Mouse (Mus musculus) forebrain, embryonic 12.5 days (tissue): ENCODE measurements around the gene Rexo4. TPM values are rescaled to one million over a fixed set of nuclear protein-coding genes. Genes with fewer than 3 reads are reported as not detected.

Experiments used
- ATAC-seq: fragments of 200-750 bp; cut with Nextera tagmentation; 2 replicates; pipeline ENCODE4 v1.8.0; 2017; ENCODE audit warnings: moderate TSS enrichment; ENCODE audit not compliant: low FRiP score
- H3K27ac ChIP-seq: fragments of 300-500 bp; sonication (generic); 2 replicates; pipeline ENCODE4 v1.5.1; 2016; ENCODE audit warnings: mild to moderate bottlenecking
- H3K27me3 ChIP-seq: fragments of 300-500 bp; sonication (generic); 2 replicates; pipeline ENCODE4 v1.6.1; 2016; ENCODE audit warnings: mild to moderate bottlenecking
- H3K36me3 ChIP-seq: fragments of 300-500 bp; sonication (generic); replicated peaks from 2 replicates; pipeline ENCODE4 v1.6.1; 2016; ENCODE audit warnings: mild to moderate bottlenecking
- H3K4me1 ChIP-seq: fragments of 300-500 bp; sonication (generic); 2 replicates; pipeline ENCODE4 v1.6.1; 2016
- H3K4me2 ChIP-seq: fragments of 300-500 bp; sonication (generic); 2 replicates; pipeline ENCODE4 v1.6.1; 2016; ENCODE audit warnings: mild to moderate bottlenecking, moderate library complexity
- H3K4me3 ChIP-seq: fragments of 300-500 bp; sonication (generic); replicated peaks from 2 replicates; pipeline ENCODE4 v1.5.1; 2016; ENCODE audit warnings: mild to moderate bottlenecking
- H3K9ac ChIP-seq: fragments of 300-500 bp; sonication (generic); 2 replicates; pipeline ENCODE4 v1.6.1; 2016; ENCODE audit warnings: mild to moderate bottlenecking
- H3K9me3 ChIP-seq: fragments of 300-500 bp; sonication (generic); 2 replicates; pipeline ENCODE4 v1.6.1; 2016
- WGBS: fragments of 180-500 bp; shearing (Covaris S2); methylation state at CpG from one replicate; pipeline ENCODE4 v1.1.7; 2016; 5-methylcytosine and 5-hydroxymethylcytosine counted together
- polyA plus RNA-seq: library from polyadenylated mRNA; unstranded; fragments of >200 nt; fragmentation: Nextera tagmentation; extraction: Ambion mirVana; gene quantifications from 2 replicates; pipeline ENCODE4 v1.2.1, GENCODE M21; 2016

Rexo4 gene
- 40.3 and 43.1 TPM in 2 replicates for polyA plus RNA-seq

DNA sequence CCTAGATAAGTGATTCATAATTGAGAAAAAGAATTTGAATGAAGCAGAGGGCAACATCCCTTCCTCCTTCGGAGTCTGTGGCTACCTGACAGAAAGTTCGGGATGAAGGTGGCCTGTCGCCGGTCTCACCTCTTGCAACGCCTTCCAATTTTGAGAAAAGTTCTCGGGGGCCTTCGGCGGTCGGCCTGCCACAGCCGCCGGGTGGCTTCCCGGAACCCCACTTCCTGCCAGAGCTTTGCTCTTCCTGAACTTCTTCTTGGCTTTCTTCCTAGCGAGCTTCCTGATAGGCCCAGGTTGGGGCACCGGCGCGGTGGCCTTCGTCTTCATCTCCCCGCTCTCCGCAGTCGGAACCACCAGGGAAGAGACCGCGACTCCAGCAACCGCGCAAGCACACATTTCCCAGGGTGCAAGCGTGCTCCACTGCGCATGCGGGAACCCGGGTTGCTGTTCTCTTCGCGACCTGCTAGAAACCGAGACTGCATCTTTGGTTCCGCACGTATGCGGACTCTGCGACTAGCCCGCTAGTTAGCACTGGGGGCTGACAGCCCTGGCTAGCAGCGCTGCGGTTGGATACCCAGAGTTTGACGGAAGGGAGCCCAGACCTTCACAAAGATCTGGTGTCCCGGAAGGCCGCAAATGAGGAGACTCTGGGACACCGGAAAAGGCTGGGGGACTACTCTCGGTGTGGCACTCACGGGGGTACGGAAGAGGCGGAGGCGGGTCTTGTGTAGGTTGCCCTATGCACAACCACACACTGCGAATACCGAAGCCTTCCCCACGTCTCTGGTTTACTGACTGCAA lies at the start of gene Rexo4:
Gene Rexo4, minus strand, starts transcription at position 464 of the 801 bp plus-strand sequence.
- Histone ChIP-seq H3K27me3 (no peaks in the 10 kb centered on the region), H3K36me3 (peaks cover 24% of the 10 kb centered on the region), H3K9ac (peak within 1 kb of the TSS; percentile 89), H3K4me2 (peak within 1 kb of the TSS; percentile 86), H3K4me3 (peak within 1 kb of the TSS; percentile 78), H3K4me1 (peaks cover 32% of the 10 kb centered on the region), H3K9me3 (0 out of 2 replicates have a peak, but pooled peaks cover 8% of the 10 kb centered on the region), H3K27ac (peak within 1 kb of the TSS; percentile 98)
- ATAC-seq, result peak; percentile 96
- under 1% methylated on average over 50 of the region's 50 CpGs for WGBS

DNA sequence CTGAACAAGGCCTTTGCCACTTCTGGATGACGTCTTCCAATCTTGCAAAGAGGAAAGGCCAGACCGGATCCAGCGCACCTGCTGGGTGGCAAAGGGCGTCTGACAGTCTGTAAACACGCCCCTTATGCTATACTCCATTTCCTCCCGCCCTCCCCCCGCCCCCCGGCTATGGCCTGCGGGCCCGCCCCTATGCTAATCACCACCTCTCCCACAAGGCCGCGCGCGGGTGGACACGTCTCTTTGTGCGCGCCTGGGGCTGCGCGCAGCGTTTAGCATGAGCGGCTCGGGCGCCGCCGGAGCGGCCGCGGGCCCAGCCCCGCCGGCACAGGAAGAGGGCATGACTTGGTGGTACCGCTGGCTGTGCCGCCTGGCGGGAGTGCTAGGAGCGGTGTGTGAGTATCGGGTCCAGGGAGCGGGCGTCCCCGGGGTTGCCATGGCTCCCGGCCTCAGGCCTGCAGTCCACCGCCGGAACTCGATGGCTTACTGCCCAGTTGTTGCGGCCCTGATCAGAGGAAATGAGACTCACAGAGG lies 45.6 kb upstream of the Rexo4 start, which contains the start of gene Cacfd1:
Gene Cacfd1, plus strand, starts transcription at position 213 of the 531 bp plus-strand sequence.
- peak within 1 kb of the TSS; percentile 84 for H3K27ac ChIP-seq
- H3K4me1 ChIP-seq, result peaks cover 25% of the 10 kb centered on the region
- H3K9ac ChIP-seq, result peak within 1 kb of the TSS; percentile 96
- H3K4me3 ChIP-seq, result peak within 1 kb of the TSS; percentile 83
- H3K4me2 ChIP-seq, result peak within 1 kb of the TSS; percentile 90
- under 1% methylated on average over 43 of the region's 43 CpGs for WGBS
- no peaks in the 10 kb centered on the region for H3K9me3 ChIP-seq
- 0 out of 2 replicates have a peak, but pooled peaks cover 3% of the 10 kb centered on the region for H3K27me3 ChIP-seq
- ATAC-seq, result peak; percentile 97
- H3K36me3 ChIP-seq, result peaks cover 16% of the 10 kb centered on the region

DNA sequence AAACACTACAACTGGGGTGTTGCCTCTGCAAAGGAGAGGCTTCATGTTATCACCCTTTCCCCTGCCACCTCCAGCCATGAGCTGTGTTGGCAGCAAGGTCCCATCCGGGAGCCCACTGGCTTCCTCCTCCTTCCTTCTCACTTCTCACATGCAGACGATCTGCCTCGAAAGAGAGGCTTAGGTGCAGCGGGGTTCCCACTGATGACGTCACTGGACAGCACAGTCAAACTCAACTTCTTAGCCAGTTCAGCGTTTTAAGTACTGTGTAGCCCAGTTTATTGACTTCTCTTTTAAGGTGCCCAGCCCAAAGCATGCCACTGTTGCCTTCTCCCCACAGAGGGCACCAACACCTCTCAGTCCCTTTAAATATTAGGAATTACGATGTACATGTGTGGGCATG lies 43.5 kb upstream of the Rexo4 start:
- H3K4me1 ChIP-seq, result peaks cover 25% of the 10 kb centered on the region
- H3K36me3 ChIP-seq, result no peaks in the 10 kb centered on the region
- no peaks in the 10 kb centered on the region for H3K9me3 ChIP-seq
- no peak overlapping the region for H3K27ac ChIP-seq
- ATAC-seq, result no peak
- H3K4me2 ChIP-seq, result no peak overlapping the region
- H3K4me3 ChIP-seq, result no peak overlapping the region
- no peak overlapping the region for H3K9ac ChIP-seq
- H3K27me3 ChIP-seq, result 0 out of 2 replicates have a peak, but pooled peaks cover 3% of the 10 kb centered on the region
- 70% methylated on average over 7 of the region's 7 CpGs for WGBS

DNA sequence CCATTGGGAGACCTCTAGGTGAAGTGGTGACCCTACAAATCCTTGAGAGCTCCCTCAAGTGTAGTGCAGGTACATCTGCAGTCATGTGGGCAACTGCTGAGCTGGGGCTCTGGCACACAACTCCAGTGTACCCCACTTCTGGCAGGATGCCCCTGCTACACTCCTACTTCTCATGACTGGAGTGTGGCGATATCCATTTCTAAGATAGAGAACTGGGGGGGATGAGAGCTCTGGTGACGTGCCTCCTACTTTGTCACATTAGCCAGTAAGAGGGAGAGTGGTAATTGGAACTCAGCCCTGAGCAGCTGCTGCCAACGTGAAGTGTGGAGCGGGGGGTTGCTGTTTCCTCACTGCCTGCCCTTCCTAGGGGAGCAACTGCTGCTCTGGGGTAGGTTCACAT lies 42.1 kb upstream of the Rexo4 start:
- Histone ChIP-seq H3K9me3 (no peaks in the 10 kb centered on the region), H3K27ac (no peak overlapping the region), H3K36me3 (no peaks in the 10 kb centered on the region), H3K4me2 (no peak overlapping the region), H3K9ac (no peak overlapping the region), H3K4me1 (peaks cover 17% of the 10 kb centered on the region), H3K27me3 (0 out of 2 replicates have a peak, but pooled peaks cover 3% of the 10 kb centered on the region), H3K4me3 (no peak overlapping the region)
- no peak for ATAC-seq
- 70% methylated on average over 4 of the region's 4 CpGs for WGBS

DNA sequence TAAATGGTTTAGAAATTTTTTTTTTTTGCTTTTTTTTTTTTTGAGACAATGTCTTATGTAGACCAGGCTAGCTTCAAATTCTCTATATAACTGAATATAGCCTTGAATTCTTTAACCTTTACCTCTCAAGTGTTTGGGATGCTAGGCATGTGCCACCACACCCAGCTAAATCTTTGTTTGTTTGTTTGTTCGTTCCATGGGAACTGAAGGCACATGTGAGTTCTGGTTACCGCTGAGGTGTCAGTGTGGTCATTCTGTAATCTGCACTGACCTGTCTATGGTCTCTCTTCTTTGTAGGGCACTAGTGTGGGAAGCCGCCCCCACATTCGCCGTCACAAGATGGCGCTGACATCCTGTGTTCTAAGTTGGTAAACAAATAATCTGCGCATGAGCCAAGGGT lies 33.8 kb upstream of the Rexo4 start:
- Histone ChIP-seq H3K4me2 (no peak overlapping the region), H3K4me3 (no peak overlapping the region), H3K4me1 (no peaks in the 10 kb centered on the region), H3K9ac (no peak overlapping the region), H3K27me3 (no peaks in the 10 kb centered on the region), H3K9me3 (no peaks in the 10 kb centered on the region), H3K27ac (no peak overlapping the region), H3K36me3 (no peaks in the 10 kb centered on the region)
- WGBS, result 94% methylated on average over 7 of the region's 7 CpGs
- ATAC-seq, result no peak

DNA sequence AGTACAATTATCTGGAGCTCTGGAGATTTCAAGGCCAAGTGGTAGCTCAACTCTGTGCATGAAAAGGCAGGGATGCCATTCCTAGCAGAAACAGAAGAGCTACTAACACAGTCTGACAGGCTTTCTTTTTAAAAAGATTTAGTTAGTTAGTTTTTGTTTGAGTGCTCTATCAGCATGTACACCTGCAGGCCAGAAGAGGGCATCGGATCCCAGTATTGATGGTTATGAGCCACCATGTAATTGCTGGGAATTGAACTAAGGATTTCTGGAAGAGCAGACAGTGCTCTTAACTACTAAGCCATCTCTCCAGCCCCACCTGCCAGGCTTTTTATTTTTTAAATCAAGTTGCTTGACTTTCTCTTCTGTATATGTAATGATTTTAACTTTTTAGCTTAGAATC lies 33.3 kb upstream of the Rexo4 start:
- no peaks in the 10 kb centered on the region for H3K27me3 ChIP-seq
- no peaks in the 10 kb centered on the region for H3K9me3 ChIP-seq
- no peaks in the 10 kb centered on the region for H3K36me3 ChIP-seq
- ATAC-seq, result no peak
- no peaks in the 10 kb centered on the region for H3K4me1 ChIP-seq
- H3K4me2 ChIP-seq, result no peak overlapping the region
- no peak overlapping the region for H3K9ac ChIP-seq
- WGBS, result 85% methylated on average over 1 of the region's 1 CpGs
- H3K27ac ChIP-seq, result no peak overlapping the region
- H3K4me3 ChIP-seq, result no peak overlapping the region

DNA sequence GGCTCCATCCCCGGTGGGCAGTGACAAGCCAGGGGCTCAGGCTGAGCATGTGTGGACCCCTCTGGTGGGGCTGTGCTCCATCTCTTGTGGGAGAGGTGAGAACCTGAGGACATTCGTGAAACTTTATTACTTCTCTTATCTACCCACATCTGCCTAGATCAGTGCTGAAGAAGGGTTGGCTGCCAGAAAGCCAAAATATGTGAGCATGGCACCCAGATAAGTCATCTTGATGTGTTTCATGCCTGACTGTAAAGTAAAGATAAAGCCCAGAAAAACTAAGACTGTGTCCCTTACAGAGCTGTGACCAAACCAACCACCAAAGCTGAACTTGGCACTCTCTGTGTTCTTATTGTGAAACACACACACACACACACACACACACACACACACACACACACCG lies 29.8 kb upstream of the Rexo4 start:
- 84% methylated on average over 3 of the region's 3 CpGs for WGBS
- no peak overlapping the region for H3K27ac ChIP-seq
- no peak for ATAC-seq
- no peaks in the 10 kb centered on the region for H3K36me3 ChIP-seq
- no peak overlapping the region for H3K4me3 ChIP-seq
- no peaks in the 10 kb centered on the region for H3K9me3 ChIP-seq
- H3K27me3 ChIP-seq, result no peaks in the 10 kb centered on the region
- H3K4me2 ChIP-seq, result no peak overlapping the region
- no peaks in the 10 kb centered on the region for H3K4me1 ChIP-seq
- H3K9ac ChIP-seq, result no peak overlapping the region

DNA sequence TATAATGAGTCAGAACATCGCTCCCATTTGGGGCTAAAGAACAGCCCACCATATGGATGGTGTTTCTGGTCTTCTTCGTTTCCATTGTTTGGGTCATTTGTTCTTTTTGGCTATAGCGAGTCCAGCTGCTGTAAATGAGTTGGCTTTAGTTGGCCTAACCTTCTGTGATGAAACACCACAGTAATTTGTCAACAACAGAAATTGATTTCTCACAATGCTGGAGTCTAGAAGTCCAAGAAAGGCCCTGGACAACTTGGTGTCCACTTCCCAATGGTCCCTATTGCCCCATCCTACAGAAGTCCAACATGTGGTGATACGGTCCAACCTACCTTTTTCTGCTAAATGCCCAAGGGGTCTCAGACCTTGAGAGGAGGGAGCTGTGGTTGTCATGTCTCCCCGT lies 20.5 kb upstream of the Rexo4 start:
- no peak for ATAC-seq
- WGBS, result 86% methylated on average over 5 of the region's 5 CpGs

DNA sequence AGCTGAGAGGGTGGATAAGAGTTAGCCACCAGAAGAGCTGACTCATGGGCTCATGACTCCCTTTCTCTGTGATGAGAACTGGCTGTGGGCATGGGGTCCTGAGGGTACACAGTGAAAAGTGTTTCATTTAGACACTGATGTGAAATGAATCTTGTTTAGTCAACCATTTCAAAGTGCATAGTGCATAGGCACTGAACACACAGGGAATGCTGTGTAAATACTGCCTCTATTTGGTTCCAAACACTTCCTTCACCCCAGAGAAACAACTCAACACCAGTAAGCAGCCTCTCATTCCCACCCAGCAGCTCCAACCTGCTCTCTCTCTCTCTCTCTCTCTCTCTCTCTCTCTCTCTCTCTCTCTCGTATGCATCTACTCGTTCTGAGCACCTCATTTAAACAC lies 20.0 kb upstream of the Rexo4 start:
- 83% methylated on average over 2 of the region's 2 CpGs for WGBS
- no peak for ATAC-seq
- H3K36me3 ChIP-seq, result no peaks in the 10 kb centered on the region
- 0 out of 2 replicates have a peak, but pooled peaks cover 3% of the 10 kb centered on the region for H3K27me3 ChIP-seq
- H3K4me2 ChIP-seq, result no peak overlapping the region
- H3K27ac ChIP-seq, result no peak overlapping the region
- H3K4me3 ChIP-seq, result no peak overlapping the region
- no peak overlapping the region for H3K9ac ChIP-seq
- no peaks in the 10 kb centered on the region for H3K4me1 ChIP-seq
- no peaks in the 10 kb centered on the region for H3K9me3 ChIP-seq

More for the DNA sequence above, 20.5 kb upstream of the Rexo4 start:
- no peak overlapping the region for H3K4me2 ChIP-seq
- no peaks in the 10 kb centered on the region for H3K4me1 ChIP-seq
- H3K27ac ChIP-seq, result no peak overlapping the region
- no peak overlapping the region for H3K4me3 ChIP-seq
- no peak overlapping the region for H3K9ac ChIP-seq
- no peaks in the 10 kb centered on the region for H3K9me3 ChIP-seq
- 0 out of 2 replicates have a peak, but pooled peaks cover 3% of the 10 kb centered on the region for H3K27me3 ChIP-seq
- no peaks in the 10 kb centered on the region for H3K36me3 ChIP-seq

DNA sequence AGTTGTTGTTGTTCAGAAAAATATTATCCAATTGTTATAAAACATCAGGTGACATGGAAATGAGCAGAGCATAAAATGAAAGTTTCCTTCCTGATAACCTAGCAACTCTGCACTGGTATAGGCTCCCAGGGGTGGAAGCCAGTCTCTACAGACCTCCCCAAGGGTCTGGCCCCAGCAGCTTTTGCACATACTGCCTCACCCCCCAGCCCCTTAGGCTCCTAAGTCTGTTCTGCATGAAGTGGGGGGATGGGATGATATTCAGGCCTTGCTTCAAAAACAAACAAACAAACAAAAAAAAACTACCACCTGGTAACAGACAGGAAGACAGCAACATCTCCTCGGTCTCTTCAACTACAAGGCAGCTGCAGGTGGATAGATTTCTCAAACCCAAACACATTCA lies 16.2 kb upstream of the Rexo4 start:
- Histone ChIP-seq H3K27ac (no peak overlapping the region), H3K27me3 (0 out of 2 replicates have a peak, but pooled peaks cover 3% of the 10 kb centered on the region), H3K9ac (no peak overlapping the region), H3K9me3 (no peaks in the 10 kb centered on the region), H3K4me2 (no peak overlapping the region), H3K4me1 (no peaks in the 10 kb centered on the region), H3K4me3 (no peak overlapping the region), H3K36me3 (no peaks in the 10 kb centered on the region)
- no peak for ATAC-seq
- 64% methylated on average over 1 of the region's 1 CpGs for whole genome bisulfite sequencing

DNA sequence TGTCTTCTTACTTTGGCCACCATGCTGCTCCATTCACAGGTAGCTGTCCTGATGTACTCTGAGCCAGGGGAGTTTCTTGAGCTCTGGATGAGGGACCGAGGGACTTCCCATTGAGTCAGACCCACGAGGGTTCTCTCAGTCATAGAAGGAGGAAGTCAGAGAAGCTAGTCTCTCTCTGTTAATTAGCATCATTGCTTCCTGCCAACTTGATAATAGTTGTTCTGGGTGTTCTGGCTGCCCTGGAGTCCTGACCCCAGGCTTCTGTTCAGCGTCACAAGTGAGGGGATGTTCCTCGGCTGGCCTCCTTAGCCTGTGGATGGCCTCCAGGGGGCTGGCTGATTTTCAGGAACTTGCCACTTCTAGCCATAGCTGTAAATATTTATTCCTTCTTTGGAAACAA lies 9.8 kb upstream of the Rexo4 start:
- Histone ChIP-seq H3K4me1 (no peaks in the 10 kb centered on the region), H3K9me3 (no peaks in the 10 kb centered on the region), H3K4me3 (no peak overlapping the region), H3K27me3 (0 out of 2 replicates have a peak, but pooled peaks cover 7% of the 10 kb centered on the region), H3K27ac (no peak overlapping the region), H3K4me2 (no peak overlapping the region), H3K36me3 (no peaks in the 10 kb centered on the region), H3K9ac (no peak overlapping the region)
- WGBS, result 69% methylated on average over 4 of the region's 4 CpGs
- ATAC-seq, result no peak

DNA sequence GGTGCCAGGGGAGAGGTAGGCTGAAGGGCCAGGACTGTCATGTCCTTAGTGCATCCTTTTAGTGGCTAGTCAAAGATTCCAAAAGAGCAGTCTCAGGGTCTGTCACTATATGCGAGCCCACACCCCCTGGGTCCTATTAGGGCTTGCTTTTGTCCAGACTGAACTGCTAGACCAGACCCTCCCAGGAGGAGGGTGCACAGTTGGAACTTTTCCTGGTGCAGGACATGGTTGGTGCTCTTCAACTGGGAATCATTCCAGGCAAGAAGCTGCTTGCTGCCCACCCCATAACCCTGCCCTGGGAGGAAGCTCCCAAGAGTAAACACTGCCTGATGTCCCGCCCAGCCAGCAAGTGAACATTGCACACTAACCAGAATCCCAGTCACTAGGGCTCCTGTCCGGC lies 8.9 kb upstream of the Rexo4 start, which contains the start of gene Adamts13:
Gene Adamts13, plus strand, starts transcription at position 301 of the 400 bp plus-strand sequence.
- no peaks in the 10 kb centered on the region for H3K4me1 ChIP-seq
- 86% methylated on average over 3 of the region's 3 CpGs for WGBS
- no peak within 1 kb of the TSS for H3K4me2 ChIP-seq
- no peak within 1 kb of the TSS for H3K4me3 ChIP-seq
- H3K27me3 ChIP-seq, result 0 out of 2 replicates have a peak, but pooled peaks cover 7% of the 10 kb centered on the region
- H3K9me3 ChIP-seq, result no peaks in the 10 kb centered on the region
- H3K36me3 ChIP-seq, result no peaks in the 10 kb centered on the region
- no peak within 1 kb of the TSS for H3K27ac ChIP-seq
- no peak for ATAC-seq
- no peak within 1 kb of the TSS for H3K9ac ChIP-seq
